Mouse (Mus musculus) C2C12 (cell line): Measurements from ENCODE around the gene Spsb3. TPM values are rescaled to one million over a fixed set of nuclear protein-coding genes. Genes with fewer than 3 reads are reported as not detected.
A peak's percentile ranks its signal among the peaks of the same experiment; 100 is the strongest.

Source experiments
- H3K27me3 ChIP-seq: one replicate; pipeline ENCODE4 v1.6.1; 2011; ENCODE audit not compliant: control insufficient read depth, insufficient read depth, insufficient read length
- H3K36me3 ChIP-seq: one replicate; pipeline ENCODE4 v1.6.1; 2011; ENCODE audit not compliant: control insufficient read depth, insufficient read depth
- H3K4me3 ChIP-seq: one replicate; pipeline ENCODE4 v1.5.1; 2011; ENCODE audit warnings: mild to moderate bottlenecking, control low read depth; ENCODE audit not compliant: poor library complexity, insufficient read depth, severe bottlenecking
- H3K79me2 ChIP-seq: one replicate; pipeline ENCODE4 v1.6.1; 2011; ENCODE audit not compliant: control insufficient read depth, insufficient read depth
- H3K79me3 ChIP-seq: one replicate; pipeline ENCODE4 v1.6.1; 2011; ENCODE audit warnings: low read depth, control low read depth
- H3ac ChIP-seq: one replicate; pipeline ENCODE3; 2011; ENCODE audit warnings: low read depth; ENCODE audit not compliant: control insufficient read depth, insufficient read length
- CEBPB ChIP-seq: IDR thresholded peaks from one replicate; pipeline ENCODE4 v1.6.1; 2011; ENCODE audit warnings: low read depth, mild to moderate bottlenecking, control low read depth, moderate library complexity
- CTCF ChIP-seq: IDR thresholded peaks from one replicate; pipeline ENCODE4 v1.5.1; 2011; ENCODE audit not compliant: control insufficient read depth, insufficient read depth, insufficient read length
- FOSL1 ChIP-seq: IDR thresholded peaks from one replicate; pipeline ENCODE4 v1.8.0; 2011; ENCODE audit warnings: mild to moderate bottlenecking, low read length; ENCODE audit not compliant: poor library complexity, insufficient read depth, severe bottlenecking
- MAX ChIP-seq: IDR thresholded peaks from one replicate; pipeline ENCODE4 v1.6.1; 2011; ENCODE audit warnings: mild to moderate bottlenecking, control low read depth
- MYOD1 ChIP-seq: IDR thresholded peaks from one replicate; pipeline ENCODE4 v1.6.1; 2011; ENCODE audit warnings: low read depth; ENCODE audit not compliant: control insufficient read depth, insufficient read length
- MYOG ChIP-seq: IDR thresholded peaks from one replicate; pipeline ENCODE4 v1.6.1; 2011; ENCODE audit not compliant: control insufficient read depth, insufficient read length; ENCODE audit errors: extremely low read depth
- USF1 ChIP-seq: IDR thresholded peaks from one replicate; pipeline ENCODE4 v1.6.1; 2011; ENCODE audit warnings: low read depth, mild to moderate bottlenecking, control low read depth, moderate library complexity
- polyA plus RNA-seq: library from polyadenylated mRNA; unstranded; fragments of >200 nt; fragmentation: generic; extraction: Trizol; gene quantifications from one replicate; pipeline ENCODE4 v1.2.1, GENCODE M21; 2012; ENCODE audit warnings: missing spikeins

The Spsb3 gene
- polyA plus RNA-seq, 1 experiment = 37.0 TPM

DNA sequence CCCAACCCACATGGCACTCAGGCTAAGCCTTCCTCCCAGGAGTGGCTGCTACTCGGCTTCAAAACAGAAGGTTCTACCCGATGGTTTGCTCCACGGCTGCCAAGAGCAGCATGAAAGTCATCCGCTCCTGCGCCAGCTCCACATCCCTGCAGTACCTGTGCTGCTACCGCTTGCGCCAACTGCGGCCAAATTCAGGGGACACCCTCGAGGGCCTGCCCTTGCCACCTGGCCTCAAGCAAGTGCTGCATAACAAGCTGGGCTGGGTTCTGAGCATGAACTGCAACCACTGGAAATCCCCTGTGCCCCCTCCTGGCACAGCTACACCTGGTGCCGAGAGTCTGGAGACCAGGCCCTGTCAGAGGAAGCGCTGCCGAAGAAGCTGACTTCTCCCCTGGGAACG, 4.9 kb downstream of the Spsb3 start:
- no peak for TF ChIP-seq CTCF
- Histone ChIP-seq H3K27me3 (no peaks in the 10 kb centered on the region), H3K36me3 (peaks cover 26% of the 10 kb centered on the region), H3ac (no peak overlapping the region), H3K79me3 (peaks cover 12% of the 10 kb centered on the region), H3K4me3 (no peak overlapping the region), H3K79me2 (peaks cover 50% of the 10 kb centered on the region)

GRCm38 (mm10) chr17:24892785-24893184, 6.3 kb downstream of the Spsb3 start:
- Histone ChIP-seq H3ac (peak overlapping the region; percentile 30), H3K27me3 (no peaks in the 10 kb centered on the region), H3K79me3 (peaks cover 12% of the 10 kb centered on the region), H3K4me3 (no peak overlapping the region), H3K79me2 (peaks cover 47% of the 10 kb centered on the region), H3K36me3 (peaks cover 35% of the 10 kb centered on the region)
- TF ChIP-seq CEBPB = no peak
- no peak for TF ChIP-seq USF1
- TF ChIP-seq MYOG = no peak
- no peak for TF ChIP-seq MYOD1
- TF ChIP-seq FOSL1 = no peak
- no peak for TF ChIP-seq CTCF
- TF ChIP-seq MAX = no peak

- Histone ChIP-seq H3K27me3 (no peaks in the 10 kb centered on the region), H3K79me2 (peaks cover 46% of the 10 kb centered on the region), H3K4me3 (no peak overlapping the region), H3K36me3 (peaks cover 38% of the 10 kb centered on the region), H3ac (no peak overlapping the region), H3K79me3 (peaks cover 12% of the 10 kb centered on the region)
- no peak for TF ChIP-seq CEBPB
- TF ChIP-seq MYOG = no peak
- TF ChIP-seq MYOD1 = no peak
- no peak for TF ChIP-seq FOSL1
- no peak for TF ChIP-seq CTCF
- no peak for TF ChIP-seq USF1
- TF ChIP-seq MAX = no peak
Measured at GRCm38 (mm10) chr17:24893276-24893675, 6.8 kb downstream of the Spsb3 start.

- TF ChIP-seq USF1 (no peak), CTCF (peak; percentile 3)
- Histone ChIP-seq H3K79me3 (peaks cover 12% of the 10 kb centered on the region), H3K27me3 (no peaks in the 10 kb centered on the region), H3K79me2 (peaks cover 46% of the 10 kb centered on the region), H3K4me3 (peak overlapping the region; percentile 89), H3K36me3 (peaks cover 45% of the 10 kb centered on the region), H3ac (peak overlapping the region; percentile 94)
Measured at GRCm38 (mm10) chr17:24894061-24894994, 7.9 kb downstream of the Spsb3 start.

DNA sequence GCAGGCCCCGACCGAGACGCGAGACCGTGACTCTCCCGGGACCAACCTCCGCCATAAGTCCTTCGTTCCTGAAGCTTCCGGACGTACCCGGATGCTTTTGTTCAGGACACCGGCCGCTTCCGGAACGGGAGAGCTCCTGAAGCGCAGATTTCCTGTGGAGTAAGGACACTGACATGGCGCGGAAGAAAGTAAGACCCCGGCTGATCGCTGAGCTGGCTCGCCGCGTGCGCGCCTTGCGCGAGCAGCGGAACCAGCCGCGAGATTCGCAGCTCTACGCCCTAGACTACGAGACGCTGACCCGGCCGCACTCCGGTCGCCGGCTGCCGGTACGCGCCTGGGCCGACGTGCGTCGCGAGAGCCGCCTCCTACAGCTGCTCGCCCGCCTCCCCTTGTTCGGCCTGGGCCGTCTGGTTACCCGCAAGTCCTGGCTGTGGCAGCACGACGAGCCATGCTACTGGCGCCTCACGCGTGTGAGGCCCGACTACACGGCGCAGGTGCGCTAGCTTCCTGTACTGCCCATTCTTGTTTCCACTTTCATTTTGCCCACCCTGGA, 8.6 kb downstream of the Spsb3 start, which contains the start of the genes Eme2 and Mrps34:
Gene Eme2 (minus strand): TSS at position 93 of the 553 bp plus-strand sequence.
Gene Mrps34 (plus strand): TSS at position 122 of the 553 bp plus-strand sequence.
- TF ChIP-seq MAX (peak; percentile 38), CEBPB (no peak)
- peaks cover 51% of the 10 kb centered on the region for H3K36me3 ChIP-seq
- H3K27me3 ChIP-seq = no peaks in the 10 kb centered on the region
- H3ac ChIP-seq = peak within 1 kb of the TSS; percentile 94
- peaks cover 12% of the 10 kb centered on the region for H3K79me3 ChIP-seq
- peaks cover 46% of the 10 kb centered on the region for H3K79me2 ChIP-seq
- peak within 1 kb of the TSS; percentile 89 for H3K4me3 ChIP-seq

DNA sequence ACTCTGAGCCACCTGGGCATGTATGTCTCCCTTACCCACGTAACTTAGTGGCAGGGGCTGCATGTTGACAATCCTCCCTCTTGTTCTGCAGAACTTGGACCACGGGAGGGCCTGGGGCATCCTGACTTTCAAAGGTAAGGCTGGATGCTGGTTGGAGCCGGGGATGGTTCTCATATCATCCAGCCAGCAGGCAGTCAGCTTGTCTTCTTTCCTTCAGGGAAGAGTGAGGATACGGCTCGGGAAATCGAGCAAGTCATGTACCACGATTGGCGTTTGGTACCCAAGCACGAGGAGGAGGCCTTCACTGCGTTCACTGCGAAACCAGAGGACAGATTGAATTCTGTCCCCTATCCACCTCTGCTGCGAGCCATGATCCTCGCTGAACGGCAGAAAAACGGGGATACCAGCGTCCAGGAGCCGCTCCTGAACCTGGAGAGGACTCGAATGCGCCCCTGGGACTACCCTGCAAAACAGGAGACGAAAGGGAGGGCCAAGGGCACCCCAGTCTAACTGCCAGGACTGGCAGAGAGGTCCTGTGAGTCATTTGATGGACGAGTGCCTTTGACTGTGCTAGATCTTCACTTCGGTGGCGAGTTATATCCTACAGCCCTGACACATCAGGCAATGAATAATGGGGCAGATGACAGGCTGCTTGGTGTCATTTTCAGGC, 9.3 kb downstream of the Spsb3 start:
- Histone ChIP-seq H3K27me3 (no peaks in the 10 kb centered on the region), H3ac (peak overlapping the region; percentile 94), H3K79me2 (peaks cover 46% of the 10 kb centered on the region), H3K79me3 (peaks cover 12% of the 10 kb centered on the region), H3K4me3 (peak overlapping the region; percentile 89), H3K36me3 (peaks cover 51% of the 10 kb centered on the region)
- TF ChIP-seq USF1 (no peak), FOSL1 (no peak), CEBPB (no peak), MYOD1 (peak; percentile 2), MAX (no peak), MYOG (no peak)
